Mouse (Mus musculus) liver, adult 2 months (tissue): ENCODE results near the gene Prkca.

Source experiments
- CTCF ChIP-seq: fragments of 200-500 bp; IDR thresholded peaks from 2 replicates; pipeline ENCODE4 v1.5.1; 2011; ENCODE audit warnings: low read depth, low read length, control low read depth
- POLR2A ChIP-seq: fragments of 200-500 bp; IDR thresholded peaks from 2 replicates; pipeline ENCODE4 v1.6.1; 2011; ENCODE audit warnings: low read length, control low read depth; ENCODE audit not compliant: insufficient read depth; ENCODE audit errors: extremely low read depth

DNA sequence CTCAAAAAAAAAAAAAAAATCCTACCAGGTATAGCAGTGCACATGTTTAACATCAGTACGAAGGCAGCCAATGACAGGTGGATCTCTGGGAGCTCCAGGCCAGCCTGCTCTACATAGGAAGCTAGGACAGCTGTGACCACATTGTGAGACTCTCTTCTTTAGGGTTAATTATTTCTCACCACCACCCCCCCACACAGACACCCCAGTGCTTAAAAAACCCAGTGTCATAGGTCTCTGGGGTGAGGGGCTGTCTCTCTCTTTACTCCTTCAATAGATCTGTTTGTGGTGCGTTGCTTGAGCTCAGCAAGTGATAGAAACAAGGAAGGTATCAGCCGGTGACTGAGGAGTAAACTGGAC is 94.7 kb downstream of the Prkca start:
- TF ChIP-seq POLR2A (no peak), CTCF (no peak)
